Mouse (Mus musculus): Measurements from ENCODE around the gene Lats2.

GRCm38 (mm10) chr14:57756094-57756493, 2.1 kb downstream of the Lats2 start:
- TF ChIP-seq CTCF (conservative IDR thresholded peaks at IDR 0.05 in 1 of 2, IDR thresholded peaks at IDR 0.05 in 1 of 2; ENCODE audit: low read depth in 2 of 2, low read length in 2 of 2) (no peak), ZKSCAN1 (IDR thresholded peaks at IDR 0.05; ENCODE audit: borderline replicate concordance, low read depth, low read length) (no peak), SIN3A (IDR thresholded peaks at IDR 0.05; ENCODE audit: low read length) (no peak), MXI1 (IDR thresholded peaks at IDR 0.05; ENCODE audit: low read depth, low read length) (no peak), HCFC1 (IDR thresholded peaks at IDR 0.05; ENCODE audit: low read depth, low read length) (no peak), POLR2A (IDR thresholded peaks at IDR 0.05; ENCODE audit: low read depth, low read length) (no peak), USF1 (IDR thresholded peaks at IDR 0.05; ENCODE audit: low read depth, low read length) (no peak), EP300 (IDR thresholded peaks at IDR 0.05; ENCODE audit: low read length) (no peak)

Measured in CH12.LX (cell line).